Mouse (Mus musculus): ENCODE data around the gene Gm6034.
"Not testable (repeated sequence)": the region's sequence is repeated elsewhere in the genome, so short reads cannot be mapped to it uniquely, and the experiment has no call there.

- TF ChIP-seq CTCF, EP300 (IDR thresholded peaks at IDR 0.05): not testable (repeated sequence)
Observed at GRCm38 (mm10) chr17:36042055-36042454, 706 bp upstream of the Gm6034 start.

Measured in lung, postnatal 0 days (tissue).